Mouse (Mus musculus) 3134 (cell line): ENCODE data around the gene Clpb.
A peak's percentile ranks its signal among the peaks of the same experiment; 100 is the strongest.

Experiments
- DNase-seq: peaks from one replicate; pipeline ENCODE4 v3.0.0-alpha.2; 2011; ENCODE audit warnings: low spot score; ENCODE audit not compliant: insufficient read length; ENCODE audit errors: extremely low read depth

Clpb gene

GRCm38 (mm10) chr7:101772687-101773086, 109.3 kb downstream of the Clpb start:
- no peak for DNase-seq

GRCm38 (mm10) chr7:101777053-101777452, 113.6 kb downstream of the Clpb start:
- DNase-seq, result no peak

GRCm38 (mm10) chr7:101817861-101818401, 154.5 kb downstream of the Clpb start, which contains the start of gene Phox2a:
Gene Phox2a, plus strand, starts transcription at chr7:101818313.
- no peak for DNase-seq

GRCm38 (mm10) chr7:101820295-101821030, 157.0 kb downstream of the Clpb start:
- DNase-seq, result no peak

- no peak for DNase-seq
Observed at GRCm38 (mm10) chr7:101821571-101822501, 158.4 kb downstream of the Clpb start.

- DNase-seq, result no peak
Observed at GRCm38 (mm10) chr7:101822836-101823757, 159.7 kb downstream of the Clpb start.

GRCm38 (mm10) chr7:101823758-101824630, 160.6 kb downstream of the Clpb start:
- no peak for DNase-seq

GRCm38 (mm10) chr7:101830373-101830772, 166.9 kb downstream of the Clpb start:
- no peak for DNase-seq

GRCm38 (mm10) chr7:101831437-101831836, 168.0 kb downstream of the Clpb start:
- DNase-seq, result no peak

- no peak for DNase-seq
Observed at GRCm38 (mm10) chr7:101832372-101832771, 168.9 kb downstream of the Clpb start.

GRCm38 (mm10) chr7:101833352-101833751, 169.9 kb downstream of the Clpb start:
- DNase-seq, result no peak

GRCm38 (mm10) chr7:101833916-101834584, 170.6 kb downstream of the Clpb start:
- DNase-seq, result no peak

GRCm38 (mm10) chr7:101834903-101835302, 171.5 kb downstream of the Clpb start:
- no peak for DNase-seq

GRCm38 (mm10) chr7:101835457-101836109, 172.2 kb downstream of the Clpb start:
- DNase-seq, result no peak

- DNase-seq, result peak; percentile 75
Observed at GRCm38 (mm10) chr7:101836271-101837153, 173.1 kb downstream of the Clpb start.

- DNase-seq, result peak; percentile 82
Observed at GRCm38 (mm10) chr7:101837154-101837605, 173.7 kb downstream of the Clpb start.
